Mouse (Mus musculus): ENCODE measurements around the gene Atg5. TPM values are rescaled to one million over a fixed set of nuclear protein-coding genes. Genes with fewer than 3 reads are reported as not detected.
"Not testable (repeated sequence)": the region's sequence is repeated elsewhere in the genome, so short reads cannot be mapped to it uniquely, and the experiment has no call there.

Atg5 gene
- 19.3 and 23.9 TPM in 2 replicates for polyA plus RNA-seq (2011; ENCODE audit: insufficient read length, low read depth, missing spikeins)

GRCm38 (mm10) chr10:44268145-44268860 lies at the start of gene Atg5:
Gene Atg5 (plus strand): TSS chr10:44268358.
- Histone ChIP-seq H3K4me1 (ENCODE audit: control insufficient read depth, insufficient read depth, low read length) (peaks cover 7% of the 10 kb centered on the region; the same call in 1 of the 2 replicates), H3K27ac (ENCODE audit: insufficient read depth, low read length) (peak within 1 kb of the TSS; percentile 70), H3K4me3 (ENCODE audit: insufficient read depth, low read length) (peak within 1 kb of the TSS; percentile 70)
- TF ChIP-seq CTCF (IDR thresholded peaks at IDR 0.05; ENCODE audit: borderline replicate concordance, insufficient read depth, low read length): no peak
- TF ChIP-seq POLR2A (IDR thresholded peaks at IDR 0.05; ENCODE audit: low read depth, low read length): peak; percentile 95

GRCm38 (mm10) chr10:44219073-44219472 lies 49.1 kb upstream of the Atg5 start:
- H3K4me1 ChIP-seq (ENCODE audit: control insufficient read depth, insufficient read depth, low read length); H3K4me3 ChIP-seq (ENCODE audit: insufficient read depth, low read length); H3K27ac ChIP-seq (ENCODE audit: insufficient read depth, low read length): not testable (repeated sequence)

GRCm38 (mm10) chr10:44224345-44224744 lies 43.8 kb upstream of the Atg5 start:
- H3K27ac ChIP-seq (ENCODE audit: insufficient read depth, low read length): no peak overlapping the region
- TF ChIP-seq CTCF (IDR thresholded peaks at IDR 0.05; ENCODE audit: borderline replicate concordance, insufficient read depth, low read length): no peak
- H3K4me3 ChIP-seq (ENCODE audit: insufficient read depth, low read length): no peak overlapping the region
- H3K4me1 ChIP-seq (ENCODE audit: control insufficient read depth, insufficient read depth, low read length): no peaks in the 10 kb centered on the region

- not testable (repeated sequence) for H3K4me3 ChIP-seq (ENCODE audit: insufficient read depth, low read length); H3K4me1 ChIP-seq (ENCODE audit: control insufficient read depth, insufficient read depth, low read length); H3K27ac ChIP-seq (ENCODE audit: insufficient read depth, low read length)
Observed at GRCm38 (mm10) chr10:44233351-44233750, 34.8 kb upstream of the Atg5 start.

GRCm38 (mm10) chr10:44235298-44235697 lies 32.9 kb upstream of the Atg5 start:
- H3K27ac ChIP-seq (ENCODE audit: insufficient read depth, low read length); H3K4me1 ChIP-seq (ENCODE audit: control insufficient read depth, insufficient read depth, low read length); H3K4me3 ChIP-seq (ENCODE audit: insufficient read depth, low read length): not testable (repeated sequence)

- Histone ChIP-seq H3K4me1 (ENCODE audit: control insufficient read depth, insufficient read depth, low read length) (no peaks in the 10 kb centered on the region), H3K4me3 (ENCODE audit: insufficient read depth, low read length) (no peak overlapping the region), H3K27ac (ENCODE audit: insufficient read depth, low read length) (no peak overlapping the region)
- no peak for TF ChIP-seq POLR2A (IDR thresholded peaks at IDR 0.05; ENCODE audit: low read depth, low read length)
- no peak for TF ChIP-seq CTCF (IDR thresholded peaks at IDR 0.05; ENCODE audit: borderline replicate concordance, insufficient read depth, low read length)
Observed at GRCm38 (mm10) chr10:44256624-44257023, 11.5 kb upstream of the Atg5 start.

- Histone ChIP-seq H3K4me3 (ENCODE audit: insufficient read depth, low read length) (no peak overlapping the region), H3K4me1 (ENCODE audit: control insufficient read depth, insufficient read depth, low read length) (peaks cover 7% of the 10 kb centered on the region; the same call in 1 of the 2 replicates), H3K27ac (ENCODE audit: insufficient read depth, low read length) (no peak overlapping the region)
- TF ChIP-seq POLR2A (IDR thresholded peaks at IDR 0.05; ENCODE audit: low read depth, low read length): no peak
- no peak for TF ChIP-seq CTCF (IDR thresholded peaks at IDR 0.05; ENCODE audit: borderline replicate concordance, insufficient read depth, low read length)
Observed at GRCm38 (mm10) chr10:44265835-44266234, 2.3 kb upstream of the Atg5 start.

GRCm38 (mm10) chr10:44266561-44266960 lies 1.6 kb upstream of the Atg5 start:
- TF ChIP-seq POLR2A (IDR thresholded peaks at IDR 0.05; ENCODE audit: low read depth, low read length) (no peak), CTCF (IDR thresholded peaks at IDR 0.05; ENCODE audit: borderline replicate concordance, insufficient read depth, low read length) (no peak)
- Histone ChIP-seq H3K4me1 (ENCODE audit: control insufficient read depth, insufficient read depth, low read length) (peaks cover 7% of the 10 kb centered on the region; the same call in 1 of the 2 replicates), H3K4me3 (ENCODE audit: insufficient read depth, low read length) (no peak overlapping the region; the same call in 1 of the 2 replicates), H3K27ac (ENCODE audit: insufficient read depth, low read length) (no peak overlapping the region)

GRCm38 (mm10) chr10:44267426-44268142 lies 574 bp upstream of the Atg5 start:
- Histone ChIP-seq H3K4me1 (ENCODE audit: control insufficient read depth, insufficient read depth, low read length) (peaks cover 7% of the 10 kb centered on the region; the same call in 1 of the 2 replicates), H3K27ac (ENCODE audit: insufficient read depth, low read length) (peak overlapping the region; percentile 47), H3K4me3 (ENCODE audit: insufficient read depth, low read length) (peak overlapping the region; percentile 70)
- TF ChIP-seq CTCF (IDR thresholded peaks at IDR 0.05; ENCODE audit: borderline replicate concordance, insufficient read depth, low read length) (no peak), POLR2A (IDR thresholded peaks at IDR 0.05; ENCODE audit: low read depth, low read length) (0 out of 2 replicates have a peak, but pooled peaks have one; percentile 20)

- Histone ChIP-seq H3K4me1 (ENCODE audit: control insufficient read depth, insufficient read depth, low read length) (peaks cover 7% of the 10 kb centered on the region; the same call in 1 of the 2 replicates), H3K4me3 (ENCODE audit: insufficient read depth, low read length) (peak overlapping the region; percentile 70), H3K27ac (ENCODE audit: insufficient read depth, low read length) (no peak overlapping the region)
- no peak for TF ChIP-seq POLR2A (IDR thresholded peaks at IDR 0.05; ENCODE audit: low read depth, low read length)
Observed at GRCm38 (mm10) chr10:44269211-44269610, 1.1 kb downstream of the Atg5 start.

Data from embryonic fibroblast, embryonic 13.5 days (primary cell).